Mouse (Mus musculus): ENCODE results near the gene Stk35. TPM values are rescaled to one million over a fixed set of nuclear protein-coding genes. Genes with fewer than 3 reads are reported as not detected.

Gene Stk35
- polyA plus RNA-seq, 1 experiment from 2014 or later, result 16.5 TPM

GRCm38 (mm10) chr2:129818868-129819267 lies 18.6 kb downstream of the Stk35 start:
- DNase-seq (ENCODE audit: low spot score), result no peak
- H3K27me3 ChIP-seq (ENCODE audit: insufficient read depth, poor library complexity, severe bottlenecking), result no peaks in the 10 kb centered on the region
- H3K9me3 ChIP-seq, result no peaks in the 10 kb centered on the region
- peaks cover 52% of the 10 kb centered on the region for H3K36me3 ChIP-seq
- H3K27ac ChIP-seq, result no peak overlapping the region
- WGBS, result 66% methylated on average over 2 of the region's 2 CpGs
- H3K4me3 ChIP-seq, result no peak overlapping the region
- H3K4me1 ChIP-seq, result peaks cover 39% of the 10 kb centered on the region

- WGBS, result 79% methylated on average over 2 of the region's 2 CpGs
- Histone ChIP-seq H3K4me1 (peaks cover 38% of the 10 kb centered on the region), H3K27ac (no peak overlapping the region), H3K36me3 (peaks cover 51% of the 10 kb centered on the region), H3K27me3 (ENCODE audit: insufficient read depth, poor library complexity, severe bottlenecking) (no peaks in the 10 kb centered on the region), H3K4me3 (no peak overlapping the region), H3K9me3 (no peaks in the 10 kb centered on the region)
- no peak for DNase-seq (ENCODE audit: low spot score)
Measured at GRCm38 (mm10) chr2:129819531-129819930, 19.2 kb downstream of the Stk35 start.

GRCm38 (mm10) chr2:129819951-129820350 lies 19.6 kb downstream of the Stk35 start:
- Histone ChIP-seq H3K27ac (no peak overlapping the region), H3K27me3 (ENCODE audit: insufficient read depth, poor library complexity, severe bottlenecking) (no peaks in the 10 kb centered on the region), H3K9me3 (no peaks in the 10 kb centered on the region), H3K4me3 (no peak overlapping the region), H3K4me1 (peaks cover 34% of the 10 kb centered on the region), H3K36me3 (peaks cover 47% of the 10 kb centered on the region)
- WGBS, result 95% methylated on average over 1 of the region's 1 CpGs
- DNase-seq (ENCODE audit: low spot score), result no peak

- Histone ChIP-seq H3K4me1 (peaks cover 32% of the 10 kb centered on the region), H3K9me3 (no peaks in the 10 kb centered on the region), H3K36me3 (peaks cover 47% of the 10 kb centered on the region), H3K4me3 (no peak overlapping the region), H3K27me3 (ENCODE audit: insufficient read depth, poor library complexity, severe bottlenecking) (no peaks in the 10 kb centered on the region), H3K27ac (no peak overlapping the region)
- WGBS, result 68% methylated on average over 8 of the region's 8 CpGs
- no peak for DNase-seq (ENCODE audit: low spot score)
Measured at GRCm38 (mm10) chr2:129821021-129821420, 20.7 kb downstream of the Stk35 start.

- Histone ChIP-seq H3K27me3 (ENCODE audit: insufficient read depth, poor library complexity, severe bottlenecking) (no peaks in the 10 kb centered on the region), H3K4me1 (peaks cover 32% of the 10 kb centered on the region), H3K36me3 (peaks cover 48% of the 10 kb centered on the region), H3K4me3 (no peak overlapping the region), H3K27ac (no peak overlapping the region), H3K9me3 (no peaks in the 10 kb centered on the region)
- DNase-seq (ENCODE audit: low spot score), result no peak
- 87% methylated on average over 5 of the region's 5 CpGs for WGBS
Measured at GRCm38 (mm10) chr2:129821568-129821967, 21.3 kb downstream of the Stk35 start.

GRCm38 (mm10) chr2:129823310-129823709 lies 23.0 kb downstream of the Stk35 start:
- 84% methylated on average over 2 of the region's 2 CpGs for WGBS
- H3K9me3 ChIP-seq, result no peaks in the 10 kb centered on the region
- no peak overlapping the region for H3K4me3 ChIP-seq
- no peak overlapping the region for H3K27ac ChIP-seq
- H3K4me1 ChIP-seq, result peaks cover 27% of the 10 kb centered on the region
- no peak for DNase-seq (ENCODE audit: low spot score)
- H3K36me3 ChIP-seq, result peaks cover 48% of the 10 kb centered on the region
- H3K27me3 ChIP-seq (ENCODE audit: insufficient read depth, poor library complexity, severe bottlenecking), result no peaks in the 10 kb centered on the region

- peak overlapping the region; percentile 16; the same call in 1 of the 2 replicates for H3K27ac ChIP-seq
- peaks cover 50% of the 10 kb centered on the region for H3K36me3 ChIP-seq
- no peaks in the 10 kb centered on the region for H3K9me3 ChIP-seq
- WGBS, result 92% methylated on average over 6 of the region's 6 CpGs
- no peak overlapping the region for H3K4me3 ChIP-seq
- peaks cover 22% of the 10 kb centered on the region for H3K4me1 ChIP-seq
- no peak for DNase-seq (ENCODE audit: low spot score)
- H3K27me3 ChIP-seq (ENCODE audit: insufficient read depth, poor library complexity, severe bottlenecking), result no peaks in the 10 kb centered on the region
Measured at GRCm38 (mm10) chr2:129824254-129824653, 23.9 kb downstream of the Stk35 start.

- no peak overlapping the region for H3K4me3 ChIP-seq
- H3K27ac ChIP-seq, result no peak overlapping the region
- H3K27me3 ChIP-seq (ENCODE audit: insufficient read depth, poor library complexity, severe bottlenecking), result no peaks in the 10 kb centered on the region
- peaks cover 55% of the 10 kb centered on the region for H3K36me3 ChIP-seq
- 94% methylated on average over 3 of the region's 3 CpGs for WGBS
- no peaks in the 10 kb centered on the region for H3K9me3 ChIP-seq
- DNase-seq (ENCODE audit: low spot score), result no peak
- peaks cover 11% of the 10 kb centered on the region for H3K4me1 ChIP-seq
Measured at GRCm38 (mm10) chr2:129826141-129826540, 25.8 kb downstream of the Stk35 start.

GRCm38 (mm10) chr2:129832993-129833392 lies 32.7 kb downstream of the Stk35 start:
- Histone ChIP-seq H3K9me3 (no peaks in the 10 kb centered on the region), H3K4me1 (peaks cover 10% of the 10 kb centered on the region), H3K36me3 (peaks cover 33% of the 10 kb centered on the region), H3K27me3 (ENCODE audit: insufficient read depth, poor library complexity, severe bottlenecking) (no peaks in the 10 kb centered on the region), H3K27ac (no peak overlapping the region), H3K4me3 (no peak overlapping the region)
- DNase-seq (ENCODE audit: low spot score), result no peak
- WGBS, result 79% methylated on average over 4 of the region's 4 CpGs

GRCm38 (mm10) chr2:129834221-129834620 lies 33.9 kb downstream of the Stk35 start:
- WGBS, result 71% methylated on average over 1 of the region's 1 CpGs

GRCm38 (mm10) chr2:129834881-129835280 lies 34.6 kb downstream of the Stk35 start:
- Histone ChIP-seq H3K9me3 (no peaks in the 10 kb centered on the region), H3K27me3 (ENCODE audit: insufficient read depth, poor library complexity, severe bottlenecking) (no peaks in the 10 kb centered on the region), H3K4me3 (no peak overlapping the region), H3K4me1 (peaks cover under 1% of the 10 kb centered on the region; the same call in 1 of the 2 replicates), H3K36me3 (peaks cover 15% of the 10 kb centered on the region), H3K27ac (no peak overlapping the region)
- 83% methylated on average over 6 of the region's 6 CpGs for whole genome bisulfite sequencing
- DNase-seq (ENCODE audit: low spot score), result no peak

More at GRCm38 (mm10) chr2:129834221-129834620, 33.9 kb downstream of the Stk35 start:
- H3K4me3 ChIP-seq, result no peak overlapping the region
- no peak overlapping the region for H3K27ac ChIP-seq
- DNase-seq (ENCODE audit: low spot score), result no peak
- peaks cover 7% of the 10 kb centered on the region for H3K4me1 ChIP-seq
- no peaks in the 10 kb centered on the region for H3K27me3 ChIP-seq (ENCODE audit: insufficient read depth, poor library complexity, severe bottlenecking)
- peaks cover 21% of the 10 kb centered on the region for H3K36me3 ChIP-seq
- H3K9me3 ChIP-seq, result no peaks in the 10 kb centered on the region

GRCm38 (mm10) chr2:129836921-129837320 lies 36.6 kb downstream of the Stk35 start:
- no peak for DNase-seq (ENCODE audit: low spot score)

GRCm38 (mm10) chr2:129838321-129838720 lies 38.0 kb downstream of the Stk35 start:
- DNase-seq (ENCODE audit: low spot score), result no peak
- WGBS, result 75% methylated on average over 1 of the region's 1 CpGs
- Histone ChIP-seq H3K36me3 (no peaks in the 10 kb centered on the region), H3K27ac (no peak overlapping the region), H3K27me3 (ENCODE audit: insufficient read depth, poor library complexity, severe bottlenecking) (no peaks in the 10 kb centered on the region), H3K9me3 (no peaks in the 10 kb centered on the region), H3K4me3 (no peak overlapping the region), H3K4me1 (no peaks in the 10 kb centered on the region)

More at GRCm38 (mm10) chr2:129836921-129837320, 36.6 kb downstream of the Stk35 start:
- H3K9me3 ChIP-seq, result no peaks in the 10 kb centered on the region
- WGBS, result 62% methylated on average over 1 of the region's 1 CpGs
- no peak overlapping the region for H3K4me3 ChIP-seq
- H3K4me1 ChIP-seq, result no peaks in the 10 kb centered on the region
- no peaks in the 10 kb centered on the region for H3K27me3 ChIP-seq (ENCODE audit: insufficient read depth, poor library complexity, severe bottlenecking)
- H3K27ac ChIP-seq, result no peak overlapping the region
- no peaks in the 10 kb centered on the region for H3K36me3 ChIP-seq

GRCm38 (mm10) chr2:129845826-129846225 lies 45.5 kb downstream of the Stk35 start:
- H3K4me3 ChIP-seq, result no peak overlapping the region
- 84% methylated on average over 3 of the region's 3 CpGs for WGBS
- no peaks in the 10 kb centered on the region for H3K36me3 ChIP-seq
- H3K9me3 ChIP-seq, result no peaks in the 10 kb centered on the region
- H3K27me3 ChIP-seq (ENCODE audit: insufficient read depth, poor library complexity, severe bottlenecking), result no peaks in the 10 kb centered on the region
- H3K4me1 ChIP-seq, result no peaks in the 10 kb centered on the region
- DNase-seq (ENCODE audit: low spot score), result no peak
- no peak overlapping the region for H3K27ac ChIP-seq
